Mouse (Mus musculus): ENCODE results near the gene Rcor2.

DNA sequence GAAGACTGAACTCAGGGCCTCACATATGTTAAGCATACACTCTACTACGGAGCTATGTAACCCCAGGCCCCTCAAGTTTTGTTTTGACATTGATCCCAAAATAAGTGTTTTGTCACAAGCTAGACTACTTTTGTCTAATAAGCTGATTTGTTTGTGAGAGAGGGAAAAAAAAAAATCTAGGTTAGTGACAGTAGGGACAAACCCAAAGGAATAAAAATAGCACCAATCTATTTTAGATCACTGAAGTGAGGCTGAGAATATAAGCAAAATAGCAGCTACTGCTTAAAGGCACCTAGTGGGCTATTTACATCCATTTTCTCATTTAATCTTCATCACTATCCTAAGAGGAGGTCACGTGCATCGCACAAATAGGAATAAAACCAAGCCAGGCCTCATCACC lies 27.6 kb upstream of the Rcor2 start:
- TF ChIP-seq POLR2A (IDR thresholded peaks at IDR 0.05; ENCODE audit: insufficient read depth, low read depth, low read length) (no peak), EP300 (IDR thresholded peaks at IDR 0.05; ENCODE audit: insufficient read depth, low read depth, low read length) (no peak), CTCF (IDR thresholded peaks at IDR 0.05) (no peak)
